Mouse (Mus musculus) ovary, adult 10 weeks (tissue): ENCODE measurements around the gene Gm17416. TPM values are rescaled to one million over a fixed set of nuclear protein-coding genes. Genes with fewer than 3 reads are reported as not detected.

ENCODE experiments used
- polyA plus RNA-seq: library from polyadenylated mRNA; stranded (reverse); fragments of 350-450 nt; fragmentation: Illumina TruSeq; extraction: RNeasy Lipid Tissue Mini Kit (QIAGEN cat#74804); gene quantifications from one replicate; pipeline ENCODE4 v1.2.3, GENCODE M21; 2014

Gm17416 gene
- not detected for polyA plus RNA-seq

GRCm38 (mm10) chr2:152569038-152569437, at the start of gene Gm17416:
TSS of gene Gm17416 (plus strand) at chr2:152569338.

GRCm38 (mm10) chr2:152539944-152540710, 29.0 kb upstream of the Gm17416 start, which contains the start of gene Defb29:
TSS of gene Defb29 (minus strand) at chr2:152540098.

DNA sequence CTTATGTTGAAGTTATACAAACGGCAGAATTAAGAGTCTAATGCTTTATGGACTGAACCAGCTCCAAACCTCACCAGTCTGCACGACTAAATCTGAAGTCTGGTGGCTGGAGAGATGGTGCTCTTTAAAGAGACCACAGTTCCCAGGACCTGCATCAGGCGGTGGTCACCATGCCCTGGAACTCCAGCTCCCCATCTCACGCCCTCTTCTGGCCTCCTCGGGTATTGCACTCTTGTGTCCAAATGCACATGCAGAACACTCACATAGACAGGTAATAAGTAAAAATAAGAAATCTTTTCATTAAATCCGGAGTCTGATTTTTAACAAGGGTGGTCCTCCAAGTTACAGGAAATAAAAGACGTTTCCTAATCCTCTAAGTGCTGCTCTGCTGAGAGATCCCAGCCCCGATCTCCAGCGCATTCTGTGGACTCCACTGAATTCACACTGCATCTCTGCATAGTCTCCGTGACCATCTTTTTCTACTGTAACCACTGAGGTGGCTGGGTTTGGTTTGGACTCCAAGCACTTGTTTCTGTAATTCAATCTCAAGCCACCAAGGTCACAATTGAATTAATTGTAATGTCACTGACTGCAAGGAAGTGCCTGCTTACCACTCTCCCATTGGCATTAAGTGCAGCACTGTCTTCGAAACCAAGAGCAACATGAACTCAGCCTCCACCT, 3.1 kb downstream of the Gm17416 start, which contains the start of gene Defb21:
Gene Defb21 (plus strand): TSS at position 631 of the 681 bp plus-strand sequence.

DNA sequence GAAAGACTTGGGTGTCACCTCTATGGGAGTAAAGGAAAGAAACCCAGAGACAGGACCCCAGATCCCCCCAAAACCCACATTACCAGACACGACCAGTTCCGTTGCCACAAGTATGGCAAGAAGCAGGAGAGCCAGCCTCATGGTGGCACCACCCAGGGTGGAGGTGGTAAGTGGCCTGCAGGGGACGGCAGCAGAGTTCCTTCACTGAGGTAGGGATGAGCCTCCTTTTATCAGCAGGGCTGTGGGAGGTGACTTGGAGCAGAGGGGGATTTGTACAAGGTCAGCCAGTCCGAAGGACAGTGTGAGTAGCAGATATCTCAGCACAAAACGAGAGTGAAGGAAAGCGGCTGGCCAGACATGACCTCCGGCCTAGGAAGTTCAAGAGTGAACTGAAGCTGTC, 11.0 kb downstream of the Gm17416 start, which contains the start of gene Defb19:
Gene Defb19 (minus strand): TSS at position 206 of the 400 bp plus-strand sequence.

GRCm38 (mm10) chr2:152599299-152599698, 30.2 kb downstream of the Gm17416 start, which contains the start of gene Defb45:
TSS of gene Defb45 (minus strand) at chr2:152599399.

DNA sequence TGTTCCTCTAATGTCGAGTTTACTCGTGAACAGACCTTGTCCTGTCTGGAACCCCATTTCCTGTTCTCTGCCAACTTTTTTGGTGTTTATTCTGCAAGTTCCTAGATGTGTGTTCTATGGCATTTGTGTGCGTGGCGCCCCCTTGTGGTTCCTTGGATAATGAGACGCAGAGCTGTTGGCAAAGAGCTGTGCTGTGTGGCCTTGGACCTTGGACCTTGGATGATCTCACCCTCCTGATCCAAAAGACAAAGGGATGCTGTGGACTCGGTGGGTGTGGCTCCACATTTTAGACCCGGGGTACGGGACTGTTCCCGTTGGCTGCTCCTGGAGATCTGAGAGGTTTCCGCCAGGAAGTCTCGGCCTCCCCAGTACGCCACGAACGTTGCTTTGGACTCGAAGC, 34.9 kb downstream of the Gm17416 start, which contains the start of gene Defb36:
Gene Defb36 (plus strand): TSS at position 271 of the 400 bp plus-strand sequence.

Other genes starting within 250 kb of the Gm17416 start
- 0.54 TPM for gene Rbck1, start 236.7 kb upstream of the Gm17416 start, polyA plus RNA-seq
- not detected for gene Trib3, start 225.3 kb upstream of the Gm17416 start, polyA plus RNA-seq
- gene Nrsn2, start 192.7 kb upstream of the Gm17416 start, polyA plus RNA-seq: not detected
- gene Sox12, start 171.3 kb upstream of the Gm17416 start, polyA plus RNA-seq: 3.2 TPM
- gene Zcchc3, start 154.3 kb upstream of the Gm17416 start, polyA plus RNA-seq: 12.9 TPM
- 4.4 TPM for gene 6820408C15Rik, start 153.8 kb upstream of the Gm17416 start, polyA plus RNA-seq
- gene Defb23, start 104.7 kb upstream of the Gm17416 start, polyA plus RNA-seq: not detected
- gene Defb20, start 92.3 kb upstream of the Gm17416 start, polyA plus RNA-seq: 4.8 TPM
- gene Defb22, start 79.2 kb upstream of the Gm17416 start, polyA plus RNA-seq: not detected
- gene Defb26, start 57.6 kb upstream of the Gm17416 start, polyA plus RNA-seq: not detected
- gene Defb28, start 51.1 kb upstream of the Gm17416 start, polyA plus RNA-seq: not detected
- gene Defb29, start 29.2 kb upstream of the Gm17416 start, polyA plus RNA-seq: not detected
- not detected for gene Defb21, start 3.4 kb downstream of the Gm17416 start, polyA plus RNA-seq
- 21.0 TPM for gene Defb19, start 11.0 kb downstream of the Gm17416 start, polyA plus RNA-seq
- gene Defb45, start 30.1 kb downstream of the Gm17416 start, polyA plus RNA-seq: not detected
- not detected for gene Defb36, start 35.0 kb downstream of the Gm17416 start, polyA plus RNA-seq
- gene Defb25, start 53.7 kb downstream of the Gm17416 start, polyA plus RNA-seq: not detected
- gene Rem1, start 57.6 kb downstream of the Gm17416 start, polyA plus RNA-seq: 1.5 TPM
- 35.9 TPM for gene H13, start 100.1 kb downstream of the Gm17416 start, polyA plus RNA-seq
- 23.2 TPM for gene Mcts2, start 117.7 kb downstream of the Gm17416 start, polyA plus RNA-seq
- 21.2 TPM for gene Id1, start 166.9 kb downstream of the Gm17416 start, polyA plus RNA-seq
- gene Cox4i2, start 184.8 kb downstream of the Gm17416 start, polyA plus RNA-seq: not detected